Mouse (Mus musculus) G1E (cell line): Measurements from ENCODE around the gene H2-Oa.

ENCODE experiments used
- CTCF ChIP-seq: IDR thresholded peaks from 2 replicates; pipeline ENCODE4 v1.5.1; 2012; ENCODE audit warnings: low read depth, low read length, inconsistent platforms, mixed read lengths
- GATA1 ChIP-seq: IDR thresholded peaks from 2 replicates; pipeline ENCODE4 v1.6.1; 2012; ENCODE audit warnings: borderline replicate concordance, low read length, inconsistent platforms, mixed read lengths
- GATA2 ChIP-seq: IDR thresholded peaks from 2 replicates; pipeline ENCODE4 v1.6.1; 2012; ENCODE audit warnings: low read depth, low read length, inconsistent platforms, borderline replicate concordance
- POLR2AphosphoS5 ChIP-seq: IDR thresholded peaks from 2 replicates; pipeline ENCODE4 v1.6.1; 2012; ENCODE audit warnings: low read depth, low read length, inconsistent platforms; ENCODE audit not compliant: insufficient replicate concordance
- TAL1 ChIP-seq: conservative IDR thresholded peaks from 2 replicates; pipeline ENCODE4 v1.6.1; 2012; ENCODE audit warnings: low read depth, low read length, inconsistent platforms, mixed read lengths

- TF ChIP-seq CTCF = no peak
- no peak for TF ChIP-seq GATA1
- TF ChIP-seq GATA2 = no peak
- no peak for TF ChIP-seq TAL1
- 0 out of 2 replicates have a peak, but pooled peaks have one; percentile 69 for TF ChIP-seq POLR2AphosphoS5
Observed at GRCm38 (mm10) chr17:34120180-34120723, 28.1 kb downstream of the H2-Oa start.
